Mouse (Mus musculus): Measurements from ENCODE around the gene Rab1b.

GRCm38 (mm10) chr19:5095887-5096474, 10.9 kb downstream of the Rab1b start:
- TF ChIP-seq GATA1 (IDR thresholded peaks at IDR 0.05; ENCODE audit: borderline replicate concordance, low read length) (no peak), FLI1 (IDR thresholded peaks at IDR 0.05; ENCODE audit: low read length) (no peak)
